Mouse (Mus musculus) ovary, adult 18-20 months (tissue): ENCODE results near the gene Nemf.
A peak's percentile ranks its signal among the peaks of the same experiment; 100 is the strongest.
"Not testable (repeated sequence)": the region's sequence is repeated elsewhere in the genome, so short reads cannot be mapped to it uniquely, and the experiment has no call there.

ENCODE experiments used
- DNase-seq: peaks from one replicate; pipeline ENCODE4 v3.0.0; 2022; ENCODE audit warnings: low spot score, mixed read lengths

Nemf gene

GRCm38 (mm10) chr12:69372731-69373331 lies 15.9 kb upstream of the Nemf start:
- DNase-seq: no peak

- DNase-seq: peak; percentile 96
Measured at GRCm38 (mm10) chr12:69371854-69372671, 15.1 kb upstream of the Nemf start, which contains the start of the genes Arf6 and Gm9887. TSS of gene Arf6 (plus strand) at chr12:69372150. TSS of gene Gm9887 (minus strand) at chr12:69372458.

- no peak for DNase-seq
Measured at GRCm38 (mm10) chr12:69371421-69371853, 14.5 kb upstream of the Nemf start.

GRCm38 (mm10) chr12:69370936-69371335 lies 14.0 kb upstream of the Nemf start:
- no peak for DNase-seq

GRCm38 (mm10) chr12:69367557-69367956 lies 10.6 kb upstream of the Nemf start:
- DNase-seq: no peak

- no peak for DNase-seq
Measured at GRCm38 (mm10) chr12:69366424-69366823, 9.5 kb upstream of the Nemf start.

- DNase-seq: no peak
Measured at GRCm38 (mm10) chr12:69365757-69366156, 8.8 kb upstream of the Nemf start.

GRCm38 (mm10) chr12:69363899-69364762 lies 7.2 kb upstream of the Nemf start:
- peak; percentile 69 for DNase-seq

- DNase-seq: not testable (repeated sequence)
Measured at GRCm38 (mm10) chr12:69363110-69363509, 6.1 kb upstream of the Nemf start.

- no peak for DNase-seq
Measured at GRCm38 (mm10) chr12:69362388-69362787, 5.4 kb upstream of the Nemf start.

GRCm38 (mm10) chr12:69361919-69362318 lies 5.0 kb upstream of the Nemf start:
- no peak for DNase-seq

- peak; percentile 97 for DNase-seq
Measured at GRCm38 (mm10) chr12:69360997-69361899, 4.3 kb upstream of the Nemf start.

GRCm38 (mm10) chr12:69360655-69360996 lies 3.7 kb upstream of the Nemf start:
- DNase-seq: no peak

GRCm38 (mm10) chr12:69357300-69357646 lies 308 bp upstream of the Nemf start:
- no peak for DNase-seq

GRCm38 (mm10) chr12:69351685-69352084 lies 5.3 kb downstream of the Nemf start:
- DNase-seq: no peak

- no peak for DNase-seq
Measured at GRCm38 (mm10) chr12:69349928-69350327, 7.0 kb downstream of the Nemf start.

- DNase-seq: no peak
Measured at GRCm38 (mm10) chr12:69333547-69333946, 23.4 kb downstream of the Nemf start.

GRCm38 (mm10) chr12:69332147-69332546 lies 24.8 kb downstream of the Nemf start:
- DNase-seq: no peak

GRCm38 (mm10) chr12:69331187-69331586 lies 25.8 kb downstream of the Nemf start:
- no peak for DNase-seq

GRCm38 (mm10) chr12:69318431-69318830 lies 38.5 kb downstream of the Nemf start:
- DNase-seq: no peak

GRCm38 (mm10) chr12:69309659-69310058 lies 47.3 kb downstream of the Nemf start:
- DNase-seq: no peak

- DNase-seq: no peak
Measured at GRCm38 (mm10) chr12:69306333-69306732, 50.6 kb downstream of the Nemf start.
